Mouse (Mus musculus): ENCODE measurements around the gene Tmem108. TPM values are rescaled to one million over a fixed set of nuclear protein-coding genes. Genes with fewer than 3 reads are reported as not detected.

Tmem108 gene
- polyA plus RNA-seq, 1 experiment from 2014 or later: 108 TPM

- H3K4me2 ChIP-seq: peak overlapping the region; percentile 72
- no peak for ATAC-seq (replicated peaks; ENCODE audit: insufficient number of reproducible peaks, low FRiP score, low TSS enrichment)
- H3K27me3 ChIP-seq (ENCODE audit: control insufficient read depth, insufficient read depth, low read length): no peaks in the 10 kb centered on the region
- 17% methylated on average over 8 of the region's 8 CpGs for WGBS (ENCODE audit: insufficient replicate concordance)
- 0 out of 2 replicates have a peak overlapping the region, but pooled peaks have one; percentile 46 for H3K27ac ChIP-seq (ENCODE audit: low read depth, low read length)
- peaks cover 18% of the 10 kb centered on the region for H3K4me1 ChIP-seq (ENCODE audit: control insufficient read depth, insufficient read depth, low read length)
- no peaks in the 10 kb centered on the region for H3K9me3 ChIP-seq (replicated peaks; ENCODE audit: control insufficient read depth, low read length)
- H3K36me3 ChIP-seq (ENCODE audit: control insufficient read depth, insufficient read depth, low read length): no peaks in the 10 kb centered on the region
- peak overlapping the region; percentile 87 for H3K9ac ChIP-seq (ENCODE audit: low read depth, low read length)
- H3K4me3 ChIP-seq (ENCODE audit: low read depth, low read length): peak overlapping the region; percentile 72
Observed at GRCm38 (mm10) chr9:103760356-103760755, 1.3 kb downstream of the Tmem108 start.

GRCm38 (mm10) chr9:103759829-103760228 lies 1.8 kb downstream of the Tmem108 start:
- Histone ChIP-seq H3K9ac (ENCODE audit: low read depth, low read length) (peak overlapping the region; percentile 54; the same call in 1 of the 2 replicates), H3K27ac (ENCODE audit: low read depth, low read length) (peak overlapping the region; percentile 84; the same call in 1 of the 2 replicates), H3K36me3 (ENCODE audit: control insufficient read depth, insufficient read depth, low read length) (no peaks in the 10 kb centered on the region), H3K4me2 (peak overlapping the region; percentile 72), H3K4me1 (ENCODE audit: control insufficient read depth, insufficient read depth, low read length) (peaks cover 18% of the 10 kb centered on the region), H3K9me3 (replicated peaks; ENCODE audit: control insufficient read depth, low read length) (no peaks in the 10 kb centered on the region), H3K27me3 (ENCODE audit: control insufficient read depth, insufficient read depth, low read length) (no peaks in the 10 kb centered on the region), H3K4me3 (ENCODE audit: low read depth, low read length) (peak overlapping the region; percentile 72)
- ATAC-seq (replicated peaks; ENCODE audit: insufficient number of reproducible peaks, low FRiP score, low TSS enrichment): no peak
- 22% methylated on average over 9 of the region's 9 CpGs for WGBS (ENCODE audit: insufficient replicate concordance)

- peak overlapping the region; percentile 54; the same call in 1 of the 2 replicates for H3K9ac ChIP-seq (ENCODE audit: low read depth, low read length)
- peak overlapping the region; percentile 84 for H3K27ac ChIP-seq (ENCODE audit: low read depth, low read length)
- H3K4me3 ChIP-seq (ENCODE audit: low read depth, low read length): peak overlapping the region; percentile 72
- H3K4me2 ChIP-seq: peak overlapping the region; percentile 72
- WGBS (ENCODE audit: insufficient replicate concordance): 8% methylated on average over 20 of the region's 20 CpGs
- peaks cover 18% of the 10 kb centered on the region for H3K4me1 ChIP-seq (ENCODE audit: control insufficient read depth, insufficient read depth, low read length)
- peak; percentile 27; the same call in 1 of the 2 replicates for ATAC-seq (replicated peaks; ENCODE audit: insufficient number of reproducible peaks, low FRiP score, low TSS enrichment)
- H3K9me3 ChIP-seq (replicated peaks; ENCODE audit: control insufficient read depth, low read length): no peaks in the 10 kb centered on the region
- no peaks in the 10 kb centered on the region for H3K27me3 ChIP-seq (ENCODE audit: control insufficient read depth, insufficient read depth, low read length)
- no peaks in the 10 kb centered on the region for H3K36me3 ChIP-seq (ENCODE audit: control insufficient read depth, insufficient read depth, low read length)
Observed at GRCm38 (mm10) chr9:103758930-103759695, 2.5 kb downstream of the Tmem108 start.

GRCm38 (mm10) chr9:103758246-103758645 lies 3.4 kb downstream of the Tmem108 start:
- no peak for ATAC-seq (replicated peaks; ENCODE audit: insufficient number of reproducible peaks, low FRiP score, low TSS enrichment)
- peak overlapping the region; percentile 84; the same call in 1 of the 2 replicates for H3K27ac ChIP-seq (ENCODE audit: low read depth, low read length)
- no peaks in the 10 kb centered on the region for H3K27me3 ChIP-seq (ENCODE audit: control insufficient read depth, insufficient read depth, low read length)
- H3K4me2 ChIP-seq: peak overlapping the region; percentile 72
- no peaks in the 10 kb centered on the region for H3K36me3 ChIP-seq (ENCODE audit: control insufficient read depth, insufficient read depth, low read length)
- H3K9ac ChIP-seq (ENCODE audit: low read depth, low read length): no peak overlapping the region
- H3K4me3 ChIP-seq (ENCODE audit: low read depth, low read length): no peak overlapping the region
- WGBS (ENCODE audit: insufficient replicate concordance): 75% methylated on average over 7 of the region's 7 CpGs
- H3K4me1 ChIP-seq (ENCODE audit: control insufficient read depth, insufficient read depth, low read length): peaks cover 23% of the 10 kb centered on the region
- no peaks in the 10 kb centered on the region for H3K9me3 ChIP-seq (replicated peaks; ENCODE audit: control insufficient read depth, low read length)

- no peak overlapping the region for H3K4me3 ChIP-seq (ENCODE audit: low read depth, low read length)
- ATAC-seq (replicated peaks; ENCODE audit: insufficient number of reproducible peaks, low FRiP score, low TSS enrichment): no peak
- no peaks in the 10 kb centered on the region for H3K27me3 ChIP-seq (ENCODE audit: control insufficient read depth, insufficient read depth, low read length)
- H3K9ac ChIP-seq (ENCODE audit: low read depth, low read length): no peak overlapping the region
- H3K36me3 ChIP-seq (ENCODE audit: control insufficient read depth, insufficient read depth, low read length): 0 out of 2 replicates have a peak, but pooled peaks cover 2% of the 10 kb centered on the region
- no peak overlapping the region for H3K27ac ChIP-seq (ENCODE audit: low read depth, low read length)
- H3K9me3 ChIP-seq (replicated peaks; ENCODE audit: control insufficient read depth, low read length): no peaks in the 10 kb centered on the region
- WGBS (ENCODE audit: insufficient replicate concordance): 85% methylated on average over 10 of the region's 10 CpGs
- peaks cover 26% of the 10 kb centered on the region for H3K4me1 ChIP-seq (ENCODE audit: control insufficient read depth, insufficient read depth, low read length)
- no peak overlapping the region for H3K4me2 ChIP-seq
Observed at GRCm38 (mm10) chr9:103752618-103753017, 9.0 kb downstream of the Tmem108 start.

GRCm38 (mm10) chr9:103751568-103751967 lies 10.1 kb downstream of the Tmem108 start:
- Histone ChIP-seq H3K9ac (ENCODE audit: low read depth, low read length) (0 out of 2 replicates have a peak overlapping the region, but pooled peaks have one; percentile 16), H3K36me3 (ENCODE audit: control insufficient read depth, insufficient read depth, low read length) (0 out of 2 replicates have a peak, but pooled peaks cover 2% of the 10 kb centered on the region), H3K4me1 (ENCODE audit: control insufficient read depth, insufficient read depth, low read length) (peaks cover 23% of the 10 kb centered on the region), H3K27me3 (ENCODE audit: control insufficient read depth, insufficient read depth, low read length) (no peaks in the 10 kb centered on the region), H3K4me3 (ENCODE audit: low read depth, low read length) (no peak overlapping the region), H3K9me3 (replicated peaks; ENCODE audit: control insufficient read depth, low read length) (no peaks in the 10 kb centered on the region), H3K27ac (ENCODE audit: low read depth, low read length) (no peak overlapping the region), H3K4me2 (no peak overlapping the region)
- 49% methylated on average over 9 of the region's 9 CpGs for WGBS (ENCODE audit: insufficient replicate concordance)
- no peak for ATAC-seq (replicated peaks; ENCODE audit: insufficient number of reproducible peaks, low FRiP score, low TSS enrichment)

- Histone ChIP-seq H3K9ac (ENCODE audit: low read depth, low read length) (no peak overlapping the region), H3K4me2 (no peak overlapping the region), H3K27ac (ENCODE audit: low read depth, low read length) (no peak overlapping the region), H3K9me3 (replicated peaks; ENCODE audit: control insufficient read depth, low read length) (no peaks in the 10 kb centered on the region), H3K36me3 (ENCODE audit: control insufficient read depth, insufficient read depth, low read length) (0 out of 2 replicates have a peak, but pooled peaks cover 2% of the 10 kb centered on the region), H3K4me3 (ENCODE audit: low read depth, low read length) (no peak overlapping the region), H3K27me3 (ENCODE audit: control insufficient read depth, insufficient read depth, low read length) (no peaks in the 10 kb centered on the region), H3K4me1 (ENCODE audit: control insufficient read depth, insufficient read depth, low read length) (peaks cover 23% of the 10 kb centered on the region)
- ATAC-seq (replicated peaks; ENCODE audit: insufficient number of reproducible peaks, low FRiP score, low TSS enrichment): no peak
- WGBS (ENCODE audit: insufficient replicate concordance): 78% methylated on average over 9 of the region's 9 CpGs
Observed at GRCm38 (mm10) chr9:103750491-103750890, 11.1 kb downstream of the Tmem108 start.

GRCm38 (mm10) chr9:103746598-103746997 lies 15.0 kb downstream of the Tmem108 start:
- WGBS (ENCODE audit: insufficient replicate concordance): 84% methylated on average over 5 of the region's 5 CpGs
- H3K9me3 ChIP-seq (replicated peaks; ENCODE audit: control insufficient read depth, low read length): no peaks in the 10 kb centered on the region
- 0 out of 2 replicates have a peak, but pooled peaks cover 2% of the 10 kb centered on the region for H3K36me3 ChIP-seq (ENCODE audit: control insufficient read depth, insufficient read depth, low read length)
- H3K4me3 ChIP-seq (ENCODE audit: low read depth, low read length): no peak overlapping the region
- no peak overlapping the region for H3K9ac ChIP-seq (ENCODE audit: low read depth, low read length)
- no peak overlapping the region for H3K27ac ChIP-seq (ENCODE audit: low read depth, low read length)
- H3K4me1 ChIP-seq (ENCODE audit: control insufficient read depth, insufficient read depth, low read length): peaks cover 17% of the 10 kb centered on the region
- H3K4me2 ChIP-seq: no peak overlapping the region
- no peak for ATAC-seq (replicated peaks; ENCODE audit: insufficient number of reproducible peaks, low FRiP score, low TSS enrichment)
- H3K27me3 ChIP-seq (ENCODE audit: control insufficient read depth, insufficient read depth, low read length): no peaks in the 10 kb centered on the region

Measured in heart, embryonic 11.5 days (tissue).